Mouse (Mus musculus) midbrain, embryonic 13.5 days (tissue): ENCODE results near the gene Olfr1394. TPM values are rescaled to one million over a fixed set of nuclear protein-coding genes. Genes with fewer than 3 reads are reported as not detected.

Experiments
- ATAC-seq: fragments of 200-750 bp; cut with Nextera tagmentation; 2 replicates; pipeline ENCODE4 v1.8.0; 2017; ENCODE audit warnings: mild to moderate bottlenecking, moderate TSS enrichment, moderate library complexity
- H3K27ac ChIP-seq: fragments of 300-500 bp; sonication (generic); 2 replicates; pipeline ENCODE4 v1.5.1; 2015; ENCODE audit warnings: inconsistent platforms, mild to moderate bottlenecking, moderate library complexity
- H3K27me3 ChIP-seq: fragments of 300-500 bp; sonication (generic); 2 replicates; pipeline ENCODE4 v1.6.1; 2015; ENCODE audit warnings: mild to moderate bottlenecking, inconsistent platforms
- H3K36me3 ChIP-seq: fragments of 300-500 bp; sonication (generic); 2 replicates; pipeline ENCODE4 v1.6.1; 2015; ENCODE audit warnings: mild to moderate bottlenecking, inconsistent platforms
- H3K4me1 ChIP-seq: fragments of 300-500 bp; sonication (generic); replicated peaks from 2 replicates; pipeline ENCODE4 v1.6.1; 2015; ENCODE audit warnings: inconsistent platforms
- H3K4me2 ChIP-seq: fragments of 300-500 bp; sonication (generic); replicated peaks from 2 replicates; pipeline ENCODE4 v1.6.1; 2015; ENCODE audit warnings: moderate library complexity, mild to moderate bottlenecking, inconsistent platforms
- H3K4me3 ChIP-seq: fragments of 300-500 bp; sonication (generic); replicated peaks from 2 replicates; pipeline ENCODE4 v1.5.1; 2015; ENCODE audit warnings: mild to moderate bottlenecking, inconsistent platforms
- H3K9ac ChIP-seq: fragments of 300-500 bp; sonication (generic); replicated peaks from 2 replicates; pipeline ENCODE4 v1.6.1; 2015; ENCODE audit warnings: mild to moderate bottlenecking, inconsistent platforms
- H3K9me3 ChIP-seq: fragments of 300-500 bp; sonication (generic); 2 replicates; pipeline ENCODE4 v1.6.1; 2016; ENCODE audit warnings: mild to moderate bottlenecking, inconsistent platforms
- WGBS: fragments of 180-500 bp; shearing (Covaris S2); methylation state at CpG from one replicate; pipeline ENCODE4 v1.1.7; 2015; 5-methylcytosine and 5-hydroxymethylcytosine counted together
- polyA plus RNA-seq: library from polyadenylated mRNA; unstranded; fragments of >200 nt; fragmentation: Nextera tagmentation; extraction: Ambion mirVana; gene quantifications from 2 replicates; pipeline ENCODE4 v1.2.1, GENCODE M21; 2015

Olfr1394 gene
- not detected in 2 replicates for polyA plus RNA-seq

DNA sequence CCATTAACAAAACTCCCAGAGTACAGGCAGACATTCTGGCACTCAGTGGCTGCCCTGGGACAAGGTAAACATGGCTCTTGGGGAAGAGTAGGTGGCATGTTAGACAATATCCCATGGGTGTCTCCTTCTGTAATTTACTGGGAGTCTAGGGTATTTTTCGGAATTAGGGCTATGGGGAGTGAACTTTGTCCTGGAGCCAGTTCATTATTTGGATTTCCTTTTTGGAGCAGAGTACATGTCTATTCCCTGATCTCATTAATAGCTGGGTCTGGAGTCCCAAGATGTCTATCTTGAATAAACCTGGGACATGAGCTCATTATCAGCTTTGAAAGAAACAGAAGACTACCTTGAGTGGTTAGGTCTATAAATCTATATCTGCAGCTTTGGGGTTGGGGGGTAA is at the start of gene Olfr1394:
Olfr1394 (plus strand) TSS at position 301 of the 400 bp plus-strand sequence.
- no peaks in the 10 kb centered on the region for H3K4me1 ChIP-seq
- H3K9ac ChIP-seq: no peak within 1 kb of the TSS
- no peak for ATAC-seq
- H3K4me2 ChIP-seq: no peak within 1 kb of the TSS
- H3K36me3 ChIP-seq: no peaks in the 10 kb centered on the region
- no peaks in the 10 kb centered on the region for H3K9me3 ChIP-seq
- H3K27ac ChIP-seq: no peak within 1 kb of the TSS
- no peak within 1 kb of the TSS for H3K4me3 ChIP-seq
- 93% methylated on average over 1 of the region's 1 CpGs for WGBS
- H3K27me3 ChIP-seq: no peaks in the 10 kb centered on the region

DNA sequence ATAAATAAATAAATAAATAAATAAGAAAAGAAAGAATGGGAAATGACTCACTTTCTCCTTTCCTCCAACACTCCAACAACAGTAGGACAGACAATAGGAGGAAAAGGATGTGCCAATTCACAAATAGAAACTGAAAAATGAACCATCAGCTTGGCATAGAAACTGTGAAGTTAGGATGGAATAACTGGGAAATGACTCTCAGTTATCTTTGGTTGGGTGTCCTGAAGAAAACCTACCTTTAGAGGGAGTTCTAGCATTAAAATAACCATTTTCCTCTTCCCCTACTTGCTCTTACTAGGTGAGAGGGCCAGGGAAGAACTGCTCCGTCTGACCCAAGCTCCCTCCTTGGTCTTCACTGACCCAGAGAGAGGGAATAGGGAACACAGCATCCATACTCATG is 48.4 kb upstream of the Olfr1394 start:
- no peak for ATAC-seq
- Histone ChIP-seq H3K4me2 (no peak overlapping the region), H3K9ac (no peak overlapping the region), H3K36me3 (no peaks in the 10 kb centered on the region), H3K9me3 (no peaks in the 10 kb centered on the region), H3K4me3 (no peak overlapping the region), H3K27ac (no peak overlapping the region), H3K27me3 (no peaks in the 10 kb centered on the region), H3K4me1 (no peaks in the 10 kb centered on the region)
- 75% methylated on average over 1 of the region's 1 CpGs for WGBS

DNA sequence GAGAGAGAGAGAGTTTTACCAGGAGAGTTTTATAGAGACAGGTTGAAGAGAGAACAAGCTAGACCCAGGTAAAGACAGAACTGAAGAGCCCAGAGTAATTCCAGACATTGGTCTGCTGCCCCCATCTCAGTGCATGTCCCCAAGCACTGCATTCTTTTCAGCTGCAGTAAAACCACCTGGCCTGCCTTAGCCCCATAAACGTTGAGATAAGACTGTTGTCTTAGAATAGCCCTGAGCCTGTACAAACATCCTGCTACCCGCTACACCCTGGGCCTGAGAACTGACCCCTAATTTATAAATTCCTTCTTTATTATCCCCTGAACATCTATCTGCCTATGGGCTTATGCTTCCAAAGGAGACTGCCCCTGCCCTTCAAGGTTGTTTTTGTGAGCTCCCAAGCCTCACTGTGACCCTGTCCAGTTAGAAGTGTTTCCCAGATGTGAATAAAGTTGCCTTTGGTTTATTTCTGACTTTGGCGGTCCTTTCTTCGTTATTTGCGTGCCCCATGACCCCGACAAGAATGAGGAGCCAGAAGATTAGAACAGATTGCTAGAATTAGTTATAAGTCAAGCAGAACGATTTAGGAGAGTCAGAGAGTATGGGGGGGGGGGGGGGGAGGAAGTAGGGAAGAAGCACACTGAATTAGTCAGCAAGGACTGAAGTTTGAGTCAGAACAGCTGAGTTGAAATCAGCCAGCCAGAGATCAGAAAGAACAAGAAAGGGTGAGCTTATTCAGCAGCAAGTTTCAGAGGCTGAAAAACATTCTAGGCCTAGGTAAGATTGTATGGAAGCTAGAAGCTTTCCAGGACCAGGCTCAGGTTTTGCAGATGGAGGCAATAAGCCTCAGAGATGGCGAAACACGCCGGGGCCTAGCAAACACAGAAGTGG is 46.3 kb upstream of the Olfr1394 start:
- H3K4me1 ChIP-seq: no peaks in the 10 kb centered on the region
- no peak overlapping the region for H3K9ac ChIP-seq
- no peak for ATAC-seq
- 64% methylated on average over 10 of the region's 10 CpGs for WGBS
- H3K4me3 ChIP-seq: no peak overlapping the region
- H3K4me2 ChIP-seq: no peak overlapping the region
- H3K9me3 ChIP-seq: no peaks in the 10 kb centered on the region
- no peaks in the 10 kb centered on the region for H3K27me3 ChIP-seq
- no peak overlapping the region for H3K27ac ChIP-seq
- no peaks in the 10 kb centered on the region for H3K36me3 ChIP-seq

- ATAC-seq: peak; percentile 43; the same call in 1 of the 2 replicates
- H3K27me3 ChIP-seq: no peaks in the 10 kb centered on the region
- no peaks in the 10 kb centered on the region for H3K4me1 ChIP-seq
- no peak overlapping the region for H3K4me3 ChIP-seq
- no peak overlapping the region for H3K27ac ChIP-seq
- no peak overlapping the region for H3K4me2 ChIP-seq
- no peaks in the 10 kb centered on the region for H3K9me3 ChIP-seq
- 41% methylated on average over 1 of the region's 1 CpGs for WGBS
- no peaks in the 10 kb centered on the region for H3K36me3 ChIP-seq
- no peak overlapping the region for H3K9ac ChIP-seq
Measured at GRCm38 (mm10) chr11:49108833-49109232, 45.3 kb upstream of the Olfr1394 start.

DNA sequence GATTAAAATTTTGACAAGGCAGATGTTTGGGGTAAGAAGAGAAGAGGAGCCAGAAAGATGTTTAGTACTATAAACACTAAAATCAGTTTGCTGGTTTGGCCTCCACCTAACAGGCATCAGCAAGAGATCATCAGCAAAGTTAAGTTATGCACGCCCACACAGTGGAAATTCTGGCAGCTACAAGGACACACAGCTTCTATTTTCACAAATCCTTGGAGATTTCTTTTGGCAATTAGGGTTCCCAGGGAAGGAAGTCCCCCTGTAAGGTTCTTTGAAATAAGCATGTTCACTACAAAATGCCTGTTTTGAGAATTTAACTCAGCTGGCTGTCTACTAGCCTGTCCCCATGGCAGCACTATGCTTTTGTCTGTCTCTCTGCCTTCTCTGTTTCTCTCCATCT is 43.2 kb upstream of the Olfr1394 start:
- no peak overlapping the region for H3K4me2 ChIP-seq
- no peaks in the 10 kb centered on the region for H3K36me3 ChIP-seq
- no peak overlapping the region for H3K9ac ChIP-seq
- H3K27me3 ChIP-seq: no peaks in the 10 kb centered on the region
- no peak overlapping the region for H3K4me3 ChIP-seq
- 76% methylated on average over 1 of the region's 1 CpGs for WGBS
- H3K9me3 ChIP-seq: no peaks in the 10 kb centered on the region
- H3K4me1 ChIP-seq: no peaks in the 10 kb centered on the region
- ATAC-seq: no peak
- H3K27ac ChIP-seq: no peak overlapping the region

DNA sequence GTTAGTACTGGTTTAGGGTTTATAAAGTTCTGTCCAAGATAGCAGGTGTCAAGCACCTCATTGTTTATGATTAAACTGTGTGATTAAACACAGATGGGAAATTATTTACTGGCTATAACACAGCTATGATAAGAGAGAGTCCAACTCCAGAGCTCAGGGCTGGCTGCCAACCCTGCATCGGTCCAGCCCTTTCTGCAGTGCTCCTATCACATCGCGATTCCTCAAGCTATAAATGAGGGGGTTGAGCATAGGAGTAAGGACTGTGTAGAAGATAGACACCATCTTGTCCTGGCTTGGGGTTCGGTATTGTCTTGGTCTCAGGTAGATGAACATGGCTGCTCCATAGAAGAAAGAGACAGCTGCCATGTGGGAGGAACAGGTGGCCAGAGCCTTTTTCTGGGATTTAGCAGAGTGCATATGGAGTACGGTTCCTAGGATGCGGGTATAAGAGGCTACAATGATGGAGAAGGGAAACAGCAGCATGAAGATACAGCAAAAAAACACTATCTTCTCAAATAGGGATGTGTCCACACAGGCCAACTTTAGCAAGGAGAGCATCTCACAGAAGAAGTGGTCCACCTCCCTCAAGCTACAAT is 41.5 kb upstream of the Olfr1394 start:
- no peaks in the 10 kb centered on the region for H3K36me3 ChIP-seq
- no peak overlapping the region for H3K9ac ChIP-seq
- H3K9me3 ChIP-seq: no peaks in the 10 kb centered on the region
- no peaks in the 10 kb centered on the region for H3K4me1 ChIP-seq
- H3K4me3 ChIP-seq: no peak overlapping the region
- no peak for ATAC-seq
- H3K27me3 ChIP-seq: no peaks in the 10 kb centered on the region
- H3K4me2 ChIP-seq: no peak overlapping the region
- WGBS: 92% methylated on average over 6 of the region's 6 CpGs
- no peak overlapping the region for H3K27ac ChIP-seq

- H3K9ac ChIP-seq: no peak overlapping the region
- no peaks in the 10 kb centered on the region for H3K9me3 ChIP-seq
- no peaks in the 10 kb centered on the region for H3K4me1 ChIP-seq
- no peak overlapping the region for H3K4me2 ChIP-seq
- H3K27ac ChIP-seq: no peak overlapping the region
- H3K36me3 ChIP-seq: no peaks in the 10 kb centered on the region
- no peaks in the 10 kb centered on the region for H3K27me3 ChIP-seq
- ATAC-seq: no peak
- 70% methylated on average over 2 of the region's 2 CpGs for WGBS
- no peak overlapping the region for H3K4me3 ChIP-seq
Measured at GRCm38 (mm10) chr11:49114158-49114557, 40.0 kb upstream of the Olfr1394 start.

GRCm38 (mm10) chr11:49114774-49115173 is 39.4 kb upstream of the Olfr1394 start, which contains the start of gene Olfr1396:
TSS of gene Olfr1396 (minus strand) at chr11:49114874.
- Histone ChIP-seq H3K9me3 (no peaks in the 10 kb centered on the region), H3K27me3 (no peaks in the 10 kb centered on the region), H3K27ac (no peak within 1 kb of the TSS), H3K4me1 (no peaks in the 10 kb centered on the region), H3K9ac (no peak within 1 kb of the TSS), H3K4me2 (no peak within 1 kb of the TSS), H3K4me3 (no peak within 1 kb of the TSS), H3K36me3 (no peaks in the 10 kb centered on the region)
- ATAC-seq: no peak

DNA sequence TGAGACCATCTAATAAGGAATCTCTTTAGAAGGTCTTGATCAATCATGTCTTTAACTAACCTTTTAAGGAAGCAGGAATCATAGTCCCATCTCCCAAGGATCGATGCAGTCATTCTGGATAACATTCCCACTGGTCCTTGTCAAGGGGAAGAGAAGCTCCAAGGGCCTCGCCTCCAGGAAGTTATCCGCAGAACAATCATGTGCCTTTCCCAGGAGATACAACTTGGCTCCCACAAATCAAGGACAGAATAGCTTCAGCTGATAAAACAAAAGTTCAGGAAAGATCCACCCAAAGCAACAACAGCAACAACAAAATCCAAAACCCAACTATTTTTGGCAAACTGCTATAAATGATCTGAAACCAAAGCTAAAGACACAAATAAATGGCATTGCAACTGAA is 34.5 kb upstream of the Olfr1394 start:
- 93% methylated on average over 3 of the region's 3 CpGs for WGBS
- H3K9me3 ChIP-seq: no peaks in the 10 kb centered on the region
- H3K4me1 ChIP-seq: no peaks in the 10 kb centered on the region
- H3K36me3 ChIP-seq: no peaks in the 10 kb centered on the region
- no peak overlapping the region for H3K4me3 ChIP-seq
- H3K27ac ChIP-seq: no peak overlapping the region
- no peaks in the 10 kb centered on the region for H3K27me3 ChIP-seq
- no peak overlapping the region for H3K4me2 ChIP-seq
- ATAC-seq: no peak
- no peak overlapping the region for H3K9ac ChIP-seq

DNA sequence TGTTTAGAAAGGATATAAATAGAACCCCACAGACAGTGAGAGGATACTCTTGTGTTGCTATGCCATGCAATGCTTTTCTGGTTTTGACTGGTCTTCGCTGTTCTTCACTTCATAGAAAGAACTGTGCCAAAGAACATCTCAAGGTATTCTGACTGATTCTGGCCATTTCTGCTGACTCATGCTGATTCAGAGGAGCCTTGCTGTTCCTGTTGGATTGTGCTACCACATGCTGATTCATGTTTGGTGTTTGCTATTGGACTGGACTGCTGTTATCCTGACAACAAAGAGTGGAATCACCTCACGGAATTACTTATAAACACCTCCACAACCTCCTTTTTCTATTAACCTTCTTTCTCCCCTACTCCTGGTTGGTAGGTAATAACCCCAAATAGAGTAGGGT is 30.0 kb upstream of the Olfr1394 start:
- Histone ChIP-seq H3K4me1 (no peaks in the 10 kb centered on the region), H3K27ac (no peak overlapping the region), H3K36me3 (no peaks in the 10 kb centered on the region), H3K27me3 (no peaks in the 10 kb centered on the region), H3K4me2 (no peak overlapping the region), H3K9me3 (no peaks in the 10 kb centered on the region), H3K4me3 (no peak overlapping the region), H3K9ac (no peak overlapping the region)
- no peak for ATAC-seq
- 91% methylated on average over 2 of the region's 2 CpGs for WGBS

DNA sequence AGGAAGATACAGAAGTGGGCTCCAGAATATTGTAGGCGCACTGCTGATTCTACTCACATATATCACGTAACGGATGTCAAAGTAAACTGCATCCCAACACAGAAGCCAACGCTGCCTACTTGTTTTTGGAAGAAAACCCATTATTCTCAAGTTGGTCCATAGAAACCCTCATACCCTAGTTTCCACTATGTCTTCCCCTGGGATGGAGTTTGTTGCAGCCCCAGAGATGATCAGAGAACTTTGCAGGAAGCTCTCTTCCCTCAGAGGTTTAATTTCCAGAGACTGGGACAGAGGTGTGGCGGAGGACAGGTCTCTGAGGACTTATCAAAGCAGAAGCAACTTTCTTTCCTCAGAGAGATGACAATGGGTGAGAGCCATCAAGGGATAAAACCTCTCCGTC is 12.2 kb upstream of the Olfr1394 start, which contains the start of gene Olfr1395:
Olfr1395 (plus strand) TSS at position 301 of the 400 bp plus-strand sequence.
- 92% methylated on average over 6 of the region's 6 CpGs for WGBS
- H3K36me3 ChIP-seq: no peaks in the 10 kb centered on the region
- no peaks in the 10 kb centered on the region for H3K9me3 ChIP-seq
- ATAC-seq: no peak
- H3K27ac ChIP-seq: no peak within 1 kb of the TSS
- H3K4me3 ChIP-seq: no peak within 1 kb of the TSS
- H3K27me3 ChIP-seq: no peaks in the 10 kb centered on the region
- no peak within 1 kb of the TSS for H3K4me2 ChIP-seq
- no peaks in the 10 kb centered on the region for H3K4me1 ChIP-seq
- no peak within 1 kb of the TSS for H3K9ac ChIP-seq
